Mouse (Mus musculus) kidney, postnatal 0 days (tissue): ENCODE data around the gene Lman2l. TPM values are rescaled to one million over a fixed set of nuclear protein-coding genes. Genes with fewer than 3 reads are reported as not detected.
A peak's percentile ranks its signal among the peaks of the same experiment; 100 is the strongest.

Experiments used
- ATAC-seq: fragments of 200-750 bp; cut with Nextera tagmentation; replicated peaks from 2 replicates; pipeline ENCODE4 v1.8.0; 2017; ENCODE audit warnings: low read depth, moderate number of reproducible peaks, moderate TSS enrichment, moderate library complexity; ENCODE audit not compliant: low FRiP score
- DNase-seq: peaks from one replicate; pipeline ENCODE4 v3.0.0-alpha.2; 2016; ENCODE audit warnings: low spot score
- H3K27ac ChIP-seq: fragments of 300-500 bp; sonication (generic); 2 replicates; pipeline ENCODE4 v1.5.1; 2014; ENCODE audit warnings: mild to moderate bottlenecking
- H3K27me3 ChIP-seq: fragments of 300-500 bp; sonication (generic); 2 replicates; pipeline ENCODE4 v1.6.1; 2014; ENCODE audit warnings: low read length, mixed read lengths; ENCODE audit not compliant: insufficient read depth
- H3K36me3 ChIP-seq: fragments of 300-500 bp; sonication (generic); 2 replicates; pipeline ENCODE4 v1.6.1; 2014; ENCODE audit warnings: low read length, mixed read lengths; ENCODE audit not compliant: insufficient read depth
- H3K4me1 ChIP-seq: fragments of 300-500 bp; sonication (generic); replicated peaks from 2 replicates; pipeline ENCODE4 v1.6.1; 2014; ENCODE audit warnings: antibody characterized with exemption, low read length, mixed read lengths; ENCODE audit not compliant: insufficient read depth
- H3K4me2 ChIP-seq: fragments of 300-500 bp; sonication (generic); 2 replicates; pipeline ENCODE4 v1.6.1; 2014; ENCODE audit warnings: mild to moderate bottlenecking, low read length, moderate library complexity, mixed read lengths
- H3K4me3 ChIP-seq: fragments of 300-500 bp; sonication (generic); replicated peaks from 2 replicates; pipeline ENCODE4 v1.5.1; 2014; ENCODE audit warnings: low read depth, low read length
- H3K9ac ChIP-seq: fragments of 300-500 bp; sonication (generic); 2 replicates; pipeline ENCODE4 v1.6.1; 2014; ENCODE audit warnings: low read depth, low read length
- H3K9me3 ChIP-seq: fragments of 300-500 bp; sonication (generic); replicated peaks from 2 replicates; pipeline ENCODE4 v1.6.1; 2016; ENCODE audit warnings: low read length, inconsistent platforms, mixed read lengths
- CTCF ChIP-seq: IDR thresholded peaks from 2 replicates; pipeline ENCODE4 v1.5.1; 2016; ENCODE audit warnings: antibody characterized with exemption, low read depth, mild to moderate bottlenecking, moderate library complexity
- WGBS: fragments of 180-500 bp; shearing (Covaris S2); extraction: QIAGEN DNeasy Blood & Tissue Kit; methylation state at CpG from one replicate; pipeline ENCODE4 v1.1.7; 2014; 5-methylcytosine and 5-hydroxymethylcytosine counted together
- polyA plus RNA-seq: library from polyadenylated mRNA; unstranded; fragments of >200 nt; fragmentation: Nextera tagmentation; extraction: Ambion mirVana; gene quantifications from 2 replicates; pipeline ENCODE4 v1.2.1, GENCODE M21; 2015

Lman2l gene
- polyA plus RNA-seq, 1 experiment from 2014 or later = 35.9 TPM

DNA sequence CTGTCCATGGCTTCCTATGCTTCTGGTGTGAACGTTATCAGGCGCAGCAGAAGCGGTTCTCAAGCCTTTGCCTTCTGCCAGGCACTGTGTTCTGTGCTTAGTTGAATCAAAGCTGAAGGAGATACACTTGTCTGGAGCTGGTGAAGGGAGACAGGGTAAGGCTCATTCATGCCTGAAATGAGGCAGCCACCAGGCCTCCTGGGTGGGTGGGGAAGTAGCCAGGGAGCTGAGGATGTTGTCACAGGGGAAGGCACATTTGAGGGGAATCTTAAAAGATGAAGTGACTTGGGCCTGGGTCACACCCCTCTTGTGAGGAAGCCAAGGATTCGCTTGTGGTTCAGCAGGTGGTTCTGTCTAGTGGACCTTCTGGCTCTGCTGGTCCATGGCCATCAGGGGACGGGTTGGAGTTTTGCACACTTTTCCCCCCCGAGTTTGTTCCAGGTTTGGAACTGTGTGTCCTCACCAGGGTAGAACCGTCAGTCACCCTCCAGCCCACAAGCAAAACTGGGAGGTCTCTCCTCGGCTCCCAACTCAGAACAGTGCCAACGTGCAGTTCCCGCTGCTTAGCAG, 28.2 kb upstream of the Lman2l start:
- WGBS = 57% methylated on average over 10 of the region's 10 CpGs
- H3K27ac ChIP-seq = no peak overlapping the region

DNA sequence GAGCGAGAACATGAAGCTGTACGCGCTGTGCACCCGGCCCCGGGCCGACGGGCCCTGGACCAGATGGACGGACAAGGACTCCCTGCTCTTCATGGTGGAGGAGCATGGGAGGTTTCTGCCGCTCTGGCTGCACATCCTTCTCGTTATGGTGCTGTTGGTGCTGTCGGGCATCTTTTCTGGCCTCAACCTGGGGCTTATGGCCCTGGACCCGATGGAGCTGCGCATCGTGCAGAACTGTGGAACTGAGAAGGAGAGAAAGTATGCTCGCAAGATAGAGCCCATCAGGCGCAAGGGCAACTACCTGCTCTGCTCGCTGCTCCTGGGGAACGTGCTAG, 27.0 kb upstream of the Lman2l start:
- DNase-seq (no peak), ATAC-seq (no peak)
- H3K4me3 ChIP-seq = peak overlapping the region; percentile 70
- peak overlapping the region; percentile 86 for H3K4me2 ChIP-seq
- no peaks in the 10 kb centered on the region for H3K9me3 ChIP-seq
- H3K4me1 ChIP-seq = peaks cover 34% of the 10 kb centered on the region
- H3K9ac ChIP-seq = peak overlapping the region; percentile 71
- no peak for TF ChIP-seq CTCF
- H3K27me3 ChIP-seq = no peaks in the 10 kb centered on the region
- 9% methylated on average over 18 of the region's 18 CpGs for WGBS
- H3K27ac ChIP-seq = peak overlapping the region; percentile 70; the same call in 1 of the 2 replicates
- H3K36me3 ChIP-seq = no peaks in the 10 kb centered on the region

More for the DNA sequence above, 28.2 kb upstream of the Lman2l start:
- H3K4me1 ChIP-seq = peaks cover 37% of the 10 kb centered on the region
- H3K4me3 ChIP-seq = no peak overlapping the region
- H3K36me3 ChIP-seq = no peaks in the 10 kb centered on the region
- H3K4me2 ChIP-seq = peak overlapping the region; percentile 86
- ATAC-seq = no peak
- no peaks in the 10 kb centered on the region for H3K27me3 ChIP-seq
- peak overlapping the region; percentile 10; the same call in 1 of the 2 replicates for H3K9ac ChIP-seq
- no peak for TF ChIP-seq CTCF
- no peak for DNase-seq
- no peaks in the 10 kb centered on the region for H3K9me3 ChIP-seq

DNA sequence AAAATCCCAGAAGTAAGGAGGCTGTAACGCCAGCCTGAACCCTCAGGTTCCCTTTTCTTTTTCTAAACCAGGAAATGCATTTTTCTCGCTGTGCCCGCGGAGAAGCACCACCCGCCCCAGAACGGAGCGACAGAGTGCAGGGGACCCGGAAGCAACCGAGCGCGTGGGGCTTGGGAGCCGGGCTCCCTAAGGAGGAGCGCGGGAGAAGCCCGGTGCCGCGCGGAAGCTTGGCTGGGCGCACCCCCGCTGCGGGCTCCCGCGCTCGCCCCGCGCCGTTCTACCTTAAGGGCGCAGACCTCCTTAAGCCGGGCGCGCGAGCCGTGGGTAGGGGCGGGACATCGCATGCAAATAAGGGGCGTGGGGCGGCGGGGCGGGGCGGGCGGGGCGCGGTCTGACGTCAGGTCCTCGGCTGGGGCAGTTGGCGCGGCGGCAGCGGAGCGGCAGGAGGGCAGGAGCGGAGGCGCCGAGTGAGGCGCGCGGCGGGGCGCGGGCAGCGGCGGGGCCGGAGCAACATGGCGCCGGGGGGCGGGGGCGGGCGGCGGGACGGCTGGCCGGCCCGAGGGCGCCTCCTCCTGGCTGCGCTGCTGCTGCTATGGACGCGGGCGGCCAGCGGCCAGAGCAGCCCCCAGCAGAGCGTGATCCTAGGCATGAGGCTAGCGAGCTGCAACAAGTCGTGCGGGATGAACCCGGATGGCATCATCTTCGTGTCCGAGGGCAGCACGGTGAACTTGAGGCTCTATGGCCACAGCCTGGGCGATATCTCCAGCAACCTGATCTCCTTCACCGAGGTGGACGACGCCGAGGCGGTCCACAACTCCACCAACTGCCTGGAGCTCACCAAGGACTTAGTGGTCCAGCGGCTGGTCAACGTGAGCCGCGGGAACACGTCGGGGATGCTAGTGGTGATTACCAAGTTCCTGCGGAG, 26.4 kb upstream of the Lman2l start, which contains the start of gene Cnnm4:
TSS of gene Cnnm4 (plus strand) at position 440 of the 925 bp plus-strand sequence.
- Histone ChIP-seq H3K9ac (peak within 1 kb of the TSS; percentile 71), H3K27ac (peak within 1 kb of the TSS; percentile 70), H3K4me3 (peak within 1 kb of the TSS; percentile 70), H3K9me3 (no peaks in the 10 kb centered on the region), H3K4me2 (peak within 1 kb of the TSS; percentile 86), H3K27me3 (no peaks in the 10 kb centered on the region), H3K4me1 (peaks cover 30% of the 10 kb centered on the region), H3K36me3 (no peaks in the 10 kb centered on the region)
- DNase-seq (peak; percentile 91), ATAC-seq (peak; percentile 84)
- under 1% methylated on average over 84 of the region's 98 CpGs for WGBS
- peak; percentile 40; the same call in 1 of the 2 replicates for TF ChIP-seq CTCF

- H3K4me2 ChIP-seq = no peak overlapping the region
- H3K36me3 ChIP-seq = no peaks in the 10 kb centered on the region
- 49% methylated on average over 2 of the region's 2 CpGs for WGBS
- H3K27me3 ChIP-seq = no peaks in the 10 kb centered on the region
- ATAC-seq (no peak), DNase-seq (no peak)
- H3K27ac ChIP-seq = no peak overlapping the region
- peaks cover 22% of the 10 kb centered on the region for H3K4me1 ChIP-seq
- no peak overlapping the region for H3K4me3 ChIP-seq
- no peak for TF ChIP-seq CTCF
- no peaks in the 10 kb centered on the region for H3K9me3 ChIP-seq
- no peak overlapping the region for H3K9ac ChIP-seq
Measured at GRCm38 (mm10) chr1:36469811-36470444, 24.9 kb upstream of the Lman2l start.

DNA sequence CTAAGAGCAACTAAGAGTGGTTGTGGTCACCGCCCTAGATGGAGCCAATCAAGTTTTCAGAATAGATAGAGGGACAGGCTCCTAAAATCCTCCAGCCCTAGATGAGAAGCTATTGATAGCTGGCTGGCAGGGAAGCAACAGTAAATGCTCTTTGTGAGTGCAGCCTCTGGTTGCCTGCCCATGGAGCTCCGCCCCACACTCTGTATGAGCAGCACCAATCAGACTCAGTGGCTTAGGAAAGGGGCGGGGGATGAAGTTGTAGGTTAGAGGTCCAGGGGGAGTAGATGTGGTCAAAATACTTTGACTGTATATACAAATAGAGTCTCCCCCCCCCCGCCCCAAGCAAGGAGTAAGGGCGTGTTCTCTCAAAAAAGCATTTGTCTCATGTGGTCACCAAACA, 22.4 kb upstream of the Lman2l start:
- Histone ChIP-seq H3K9me3 (no peaks in the 10 kb centered on the region), H3K27ac (no peak overlapping the region), H3K4me2 (no peak overlapping the region), H3K27me3 (no peaks in the 10 kb centered on the region), H3K4me3 (no peak overlapping the region), H3K9ac (no peak overlapping the region), H3K36me3 (no peaks in the 10 kb centered on the region), H3K4me1 (peaks cover 5% of the 10 kb centered on the region)
- ATAC-seq = no peak
- TF ChIP-seq CTCF = no peak
- no peak for DNase-seq
- 57% methylated on average over 5 of the region's 5 CpGs for WGBS

- Histone ChIP-seq H3K4me1 (no peaks in the 10 kb centered on the region), H3K4me2 (no peak overlapping the region), H3K27me3 (no peaks in the 10 kb centered on the region), H3K9me3 (no peaks in the 10 kb centered on the region), H3K4me3 (no peak overlapping the region), H3K36me3 (no peaks in the 10 kb centered on the region), H3K9ac (no peak overlapping the region), H3K27ac (no peak overlapping the region)
- ATAC-seq (no peak), DNase-seq (no peak)
- TF ChIP-seq CTCF = no peak
- 73% methylated on average over 4 of the region's 4 CpGs for WGBS
Measured at GRCm38 (mm10) chr1:36465641-36466160, 20.6 kb upstream of the Lman2l start.
